Mouse (Mus musculus): ENCODE measurements around the gene Brd4.

DNA sequence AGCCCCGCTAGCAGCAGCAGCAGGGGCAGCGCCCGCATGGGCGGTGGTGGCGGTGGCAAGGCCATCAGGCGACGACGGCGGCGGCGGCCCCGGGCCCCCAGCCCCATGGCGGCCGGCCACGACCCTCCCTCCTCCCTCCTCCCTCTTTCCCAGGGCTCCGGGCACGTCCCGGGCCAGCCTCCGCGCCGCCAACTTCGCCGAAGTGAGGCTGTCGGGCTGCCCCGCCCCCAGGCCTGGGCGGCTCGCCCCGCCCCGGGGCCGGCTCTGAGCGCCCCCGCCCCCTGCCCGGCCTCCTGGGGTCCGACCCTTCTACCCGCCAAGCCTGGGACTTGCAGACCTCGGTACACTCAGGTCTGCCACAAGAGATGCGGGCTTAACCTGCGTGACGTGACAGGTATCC is 117.8 kb downstream of the Brd4 start, which contains the start of gene Notch3:
- TF ChIP-seq CTCF (IDR thresholded peaks at IDR 0.05; ENCODE audit: low read depth) (no peak), EP300 (IDR thresholded peaks at IDR 0.05; ENCODE audit: low read depth) (no peak)
